Mouse (Mus musculus) limb, embryonic 13.5 days (tissue): ENCODE results near the gene Cga. TPM values are rescaled to one million over a fixed set of nuclear protein-coding genes. Genes with fewer than 3 reads are reported as not detected.

ENCODE experiments used
- ATAC-seq: fragments of 200-750 bp; cut with Nextera tagmentation; 2 replicates; pipeline ENCODE4 v1.8.0; 2017; ENCODE audit warnings: low read depth, moderate number of reproducible peaks, moderate TSS enrichment; ENCODE audit not compliant: low FRiP score
- H3K27ac ChIP-seq: fragments of 300-500 bp; sonication (generic); 2 replicates; pipeline ENCODE4 v1.5.1; 2015; ENCODE audit warnings: inconsistent platforms, mild to moderate bottlenecking, moderate library complexity
- H3K27me3 ChIP-seq: fragments of 300-500 bp; sonication (generic); 2 replicates; pipeline ENCODE4 v1.6.1; 2015; ENCODE audit warnings: mild to moderate bottlenecking, inconsistent platforms
- H3K36me3 ChIP-seq: fragments of 300-500 bp; sonication (generic); 2 replicates; pipeline ENCODE4 v1.6.1; 2015; ENCODE audit warnings: inconsistent platforms, mild to moderate bottlenecking, moderate library complexity
- H3K4me1 ChIP-seq: fragments of 300-500 bp; sonication (generic); 2 replicates; pipeline ENCODE4 v1.6.1; 2015; ENCODE audit warnings: inconsistent platforms
- H3K4me2 ChIP-seq: fragments of 300-500 bp; sonication (generic); replicated peaks from 2 replicates; pipeline ENCODE4 v1.6.1; 2015; ENCODE audit warnings: inconsistent platforms, mild to moderate bottlenecking, moderate library complexity
- H3K4me3 ChIP-seq: fragments of 300-500 bp; sonication (generic); 2 replicates; pipeline ENCODE4 v1.5.1; 2015; ENCODE audit warnings: moderate library complexity, mild to moderate bottlenecking, inconsistent platforms
- H3K9ac ChIP-seq: fragments of 300-500 bp; sonication (generic); 2 replicates; pipeline ENCODE4 v1.6.1; 2015; ENCODE audit warnings: mild to moderate bottlenecking, inconsistent platforms
- H3K9me3 ChIP-seq: fragments of 300-500 bp; sonication (generic); 2 replicates; pipeline ENCODE4 v1.6.1; 2016; ENCODE audit warnings: inconsistent platforms
- WGBS: fragments of 180-500 bp; shearing (Covaris S2); methylation state at CpG from one replicate; pipeline ENCODE4 v1.1.7; 2015; 5-methylcytosine and 5-hydroxymethylcytosine counted together
- polyA plus RNA-seq: library from polyadenylated mRNA; unstranded; fragments of >200 nt; fragmentation: Nextera tagmentation; extraction: Ambion mirVana; gene quantifications from 2 replicates; pipeline ENCODE4 v1.2.1, GENCODE M21; 2015

Gene Cga
- polyA plus RNA-seq, 1 experiment from 2014 or later: not detected

DNA sequence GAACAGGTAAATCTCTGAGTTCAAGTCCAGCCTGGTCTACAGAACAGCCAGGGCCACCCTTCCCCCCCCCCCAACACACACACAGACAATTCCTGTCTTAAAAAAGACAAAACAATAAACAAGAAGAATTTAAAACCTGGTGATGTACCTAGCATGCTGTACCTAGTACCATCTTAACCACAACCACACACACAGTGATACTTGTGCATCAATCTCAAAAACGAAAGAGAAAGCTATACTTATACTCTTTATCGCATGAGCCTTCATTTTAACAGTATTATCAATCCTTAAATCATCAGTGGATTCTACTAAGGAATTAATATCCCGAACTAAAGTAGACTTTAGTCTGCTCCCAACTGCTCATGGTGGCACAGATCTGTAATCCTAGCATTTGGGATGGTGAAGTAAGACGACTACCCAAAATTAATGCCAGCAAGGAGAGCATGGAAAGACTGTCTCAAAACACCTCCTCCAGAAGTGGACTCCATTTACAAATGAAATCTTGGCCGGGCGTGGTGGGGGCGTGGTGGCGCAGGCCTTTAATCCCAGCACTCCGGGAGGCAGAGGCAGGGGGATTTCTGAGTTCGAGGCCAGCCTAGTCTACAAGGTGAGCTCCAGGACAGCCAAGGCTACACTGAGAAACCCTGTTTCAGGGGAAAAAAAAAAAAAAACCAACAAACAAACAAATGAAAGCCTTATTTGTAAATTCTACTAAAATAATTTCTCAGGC lies 12.5 kb upstream of the Cga start:
- Histone ChIP-seq H3K36me3 (peaks cover 29% of the 10 kb centered on the region), H3K9me3 (peaks cover 3% of the 10 kb centered on the region; the same call in 1 of the 2 replicates), H3K4me3 (peak overlapping the region; percentile 98), H3K9ac (peak overlapping the region; percentile 99; the same call in 1 of the 2 replicates), H3K27ac (no peak overlapping the region), H3K4me1 (peaks cover 25% of the 10 kb centered on the region), H3K27me3 (no peaks in the 10 kb centered on the region), H3K4me2 (peak overlapping the region; percentile 79)
- WGBS: 87% methylated on average over 10 of the region's 10 CpGs
- no peak for ATAC-seq

DNA sequence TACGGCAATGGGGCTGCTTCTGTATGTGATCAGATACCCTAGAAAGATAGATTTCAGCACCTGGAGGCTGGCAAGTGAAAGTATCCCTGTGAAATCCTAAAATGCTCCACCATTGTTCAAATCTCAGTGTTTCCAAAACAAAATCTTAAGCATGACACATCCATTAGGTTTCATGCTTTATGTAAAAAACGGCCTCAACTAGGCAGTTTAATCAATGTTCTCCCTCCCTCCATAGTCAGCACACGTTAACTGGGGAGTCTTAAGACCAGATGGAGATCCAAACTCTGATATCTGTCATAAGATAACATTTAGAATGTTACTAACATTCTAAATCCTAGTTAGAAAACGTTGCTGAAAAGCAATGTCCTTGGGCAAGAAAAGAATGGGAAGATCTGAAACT lies 11.7 kb upstream of the Cga start:
- Histone ChIP-seq H3K9ac (peak overlapping the region; percentile 99), H3K27ac (peak overlapping the region; percentile 97), H3K4me3 (peak overlapping the region; percentile 98), H3K9me3 (peaks cover 3% of the 10 kb centered on the region; the same call in 1 of the 2 replicates), H3K36me3 (peaks cover 23% of the 10 kb centered on the region), H3K27me3 (no peaks in the 10 kb centered on the region), H3K4me1 (peaks cover 28% of the 10 kb centered on the region), H3K4me2 (peak overlapping the region; percentile 79)
- 11% methylated on average over 4 of the region's 4 CpGs for WGBS
- ATAC-seq: no peak

DNA sequence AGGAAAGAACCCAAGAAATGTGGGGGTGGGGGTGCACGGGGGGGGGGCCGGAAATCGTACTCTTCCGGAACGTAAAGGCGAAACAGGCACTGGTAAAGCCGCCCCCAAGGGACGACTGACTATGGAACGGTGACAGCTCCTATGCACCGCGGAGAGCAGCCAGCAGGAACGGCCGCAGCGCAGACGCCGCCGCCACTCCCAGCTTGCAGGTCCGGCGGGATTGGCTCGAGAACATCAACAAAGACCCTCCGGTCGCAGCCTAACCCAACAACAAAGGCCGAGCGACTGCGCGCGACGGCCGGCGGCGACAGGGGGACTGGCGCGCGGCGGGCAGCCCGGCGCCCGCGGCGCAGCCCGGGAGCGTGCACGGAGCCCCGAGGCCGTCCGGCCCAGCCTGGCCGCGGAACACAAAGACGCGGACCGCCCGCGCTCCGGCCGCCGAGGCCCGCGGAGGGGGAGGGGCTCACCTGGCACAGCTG lies 11.2 kb upstream of the Cga start:
- Histone ChIP-seq H3K9ac (peak overlapping the region; percentile 99), H3K27ac (peak overlapping the region; percentile 97), H3K4me3 (peak overlapping the region; percentile 98), H3K4me1 (peaks cover 28% of the 10 kb centered on the region), H3K9me3 (peaks cover 2% of the 10 kb centered on the region; the same call in 1 of the 2 replicates), H3K36me3 (peaks cover 18% of the 10 kb centered on the region), H3K4me2 (peak overlapping the region; percentile 79), H3K27me3 (no peaks in the 10 kb centered on the region)
- ATAC-seq: peak; percentile 52
- under 1% methylated on average over 51 of the region's 58 CpGs for WGBS

DNA sequence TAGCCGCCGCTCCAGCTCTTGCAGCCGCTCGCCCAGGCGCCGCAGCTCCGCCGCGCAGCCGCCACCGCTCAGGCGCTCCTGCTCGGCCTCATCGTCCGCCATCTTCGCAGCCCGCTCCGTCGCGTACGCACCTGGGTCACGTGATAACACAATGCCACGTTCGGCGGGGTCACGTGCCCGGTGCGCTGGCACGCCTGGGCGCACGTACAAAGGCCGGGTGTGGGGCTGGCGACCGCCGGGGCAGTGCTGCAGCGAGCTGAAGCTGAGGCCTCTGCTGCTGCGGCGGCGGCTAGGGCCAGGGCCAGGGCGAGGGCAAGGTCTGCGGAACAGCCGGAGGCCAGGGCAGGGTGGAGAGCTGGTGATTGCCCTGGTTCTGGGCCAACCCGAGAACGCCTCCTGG lies 10.8 kb upstream of the Cga start, which contains the start of gene Zfp292:
Gene Zfp292, minus strand, starts transcription at position 143 of the 400 bp plus-strand sequence.
- no peaks in the 10 kb centered on the region for H3K9me3 ChIP-seq
- under 1% methylated on average over 40 of the region's 44 CpGs for WGBS
- H3K9ac ChIP-seq: peak within 1 kb of the TSS; percentile 99
- peak within 1 kb of the TSS; percentile 98 for H3K4me3 ChIP-seq
- peak; percentile 93 for ATAC-seq
- H3K36me3 ChIP-seq: peaks cover 13% of the 10 kb centered on the region
- peak within 1 kb of the TSS; percentile 79 for H3K4me2 ChIP-seq
- H3K27me3 ChIP-seq: no peaks in the 10 kb centered on the region
- peak within 1 kb of the TSS; percentile 97 for H3K27ac ChIP-seq
- peaks cover 31% of the 10 kb centered on the region for H3K4me1 ChIP-seq

DNA sequence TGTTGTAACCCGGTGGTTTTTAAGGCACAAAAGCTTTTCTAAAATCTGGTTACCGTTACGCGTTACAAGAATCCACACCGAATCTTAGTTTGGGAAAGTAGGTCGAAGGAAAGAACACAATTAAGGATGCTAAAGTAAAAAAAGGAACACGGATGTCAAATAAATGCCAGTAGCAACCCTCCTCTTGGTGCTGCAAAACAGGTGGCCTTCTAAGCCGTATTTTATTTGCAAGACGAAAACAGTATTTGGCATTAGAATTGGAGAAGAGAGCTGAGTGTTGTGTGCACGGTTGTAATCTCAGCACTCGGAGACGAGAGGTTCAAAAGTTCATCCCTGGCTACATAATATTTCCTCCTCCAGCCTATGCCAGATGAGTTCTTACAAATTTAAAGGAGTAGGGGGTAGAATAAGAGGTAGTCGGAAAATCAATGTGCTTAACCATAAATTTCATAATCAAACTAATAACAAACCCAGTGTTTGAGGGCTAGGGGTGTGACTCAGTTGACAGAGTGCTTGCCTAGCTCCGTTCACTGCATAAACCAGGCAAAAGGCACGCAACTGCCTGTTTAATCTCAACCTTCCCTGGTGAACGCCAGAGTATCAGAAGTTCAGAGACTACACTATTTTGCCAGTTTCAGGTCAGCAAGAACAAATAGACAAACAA lies 10.1 kb upstream of the Cga start:
- Histone ChIP-seq H3K4me1 (peaks cover 31% of the 10 kb centered on the region), H3K27me3 (peaks cover 5% of the 10 kb centered on the region), H3K4me3 (peak overlapping the region; percentile 98), H3K36me3 (peaks cover 8% of the 10 kb centered on the region), H3K9ac (peak overlapping the region; percentile 99), H3K9me3 (no peaks in the 10 kb centered on the region), H3K27ac (peak overlapping the region; percentile 97), H3K4me2 (peak overlapping the region; percentile 79)
- WGBS: 27% methylated on average over 16 of the region's 16 CpGs
- ATAC-seq: no peak

DNA sequence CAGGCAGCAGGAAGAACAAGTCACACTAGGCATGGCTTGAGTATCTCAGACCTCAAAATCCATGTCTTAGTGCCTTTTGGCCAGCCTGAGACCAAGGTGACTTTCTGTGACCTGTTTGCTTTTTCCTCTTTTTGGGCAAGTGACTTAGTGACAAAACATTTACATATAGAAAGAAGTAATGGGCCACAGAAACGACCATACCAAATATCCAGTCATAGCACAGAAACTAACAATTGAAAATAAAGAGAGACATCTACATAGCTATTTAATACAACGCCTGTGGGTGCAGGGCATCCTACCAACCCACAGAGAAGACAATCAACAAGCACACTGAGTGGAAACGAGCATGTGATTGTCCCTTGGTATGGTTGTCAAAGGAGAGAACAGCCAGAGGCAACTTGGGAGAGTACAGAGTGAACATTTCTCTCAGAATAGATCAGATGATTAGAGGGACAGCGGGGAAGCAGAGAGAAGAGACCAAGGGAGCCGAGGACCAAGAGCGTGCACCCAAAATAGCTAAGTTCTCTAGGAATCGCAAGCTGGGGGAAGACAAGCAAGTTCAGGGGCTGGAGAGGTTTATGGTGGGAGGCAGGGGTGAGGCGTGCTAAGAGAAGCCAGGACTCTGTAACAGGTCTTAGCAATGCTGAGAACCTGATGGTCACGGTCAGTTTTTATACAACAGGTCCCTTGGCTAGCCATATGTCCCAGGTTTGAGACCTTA lies 7.8 kb upstream of the Cga start:
- H3K4me1 ChIP-seq: peaks cover 28% of the 10 kb centered on the region
- no peak overlapping the region for H3K27ac ChIP-seq
- no peak overlapping the region; the same call in 1 of the 2 replicates for H3K9ac ChIP-seq
- H3K4me3 ChIP-seq: peak overlapping the region; percentile 74
- no peaks in the 10 kb centered on the region for H3K36me3 ChIP-seq
- ATAC-seq: no peak
- peak overlapping the region; percentile 88 for H3K4me2 ChIP-seq
- 57% methylated on average over 9 of the region's 9 CpGs for WGBS
- peaks cover 27% of the 10 kb centered on the region for H3K27me3 ChIP-seq
- no peaks in the 10 kb centered on the region for H3K9me3 ChIP-seq

DNA sequence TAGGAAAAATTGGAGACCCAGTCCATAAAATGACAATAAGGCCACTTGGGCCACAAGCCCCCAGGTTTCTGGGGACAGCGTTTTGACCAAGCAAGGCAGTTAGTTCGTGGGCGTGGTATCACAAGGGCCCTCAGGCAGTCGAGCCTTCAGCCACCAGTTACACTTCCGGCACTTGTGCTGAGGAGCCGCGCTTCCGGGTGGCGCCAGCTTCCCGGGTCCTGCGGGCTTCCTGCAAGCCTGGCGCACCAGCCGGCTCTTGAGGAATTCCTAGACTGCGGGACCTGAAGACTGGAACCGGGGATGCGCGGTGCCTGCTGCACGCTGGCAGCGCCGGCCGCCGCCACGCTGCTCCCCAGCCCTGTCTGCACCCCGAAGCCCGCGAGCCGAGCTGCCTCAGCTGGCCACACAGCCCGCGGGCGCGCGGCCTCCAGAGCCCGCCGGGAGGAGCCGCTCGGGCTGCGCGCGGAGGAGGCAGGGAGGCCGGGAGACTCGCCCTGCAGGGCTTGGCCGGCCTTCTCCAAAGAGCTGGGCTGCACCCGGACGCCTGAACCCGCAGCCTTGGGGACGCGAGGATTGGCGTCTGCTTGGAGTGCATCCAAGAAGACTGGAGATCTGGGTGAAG lies 7.0 kb upstream of the Cga start:
- Histone ChIP-seq H3K9ac (peak overlapping the region; percentile 88), H3K4me1 (peaks cover 20% of the 10 kb centered on the region), H3K9me3 (no peaks in the 10 kb centered on the region), H3K36me3 (no peaks in the 10 kb centered on the region), H3K27me3 (peaks cover 35% of the 10 kb centered on the region), H3K27ac (peak overlapping the region; percentile 79), H3K4me3 (peak overlapping the region; percentile 74), H3K4me2 (peak overlapping the region; percentile 88)
- peak; percentile 74 for ATAC-seq
- 0% methylated on average over 48 of the region's 48 CpGs for WGBS

DNA sequence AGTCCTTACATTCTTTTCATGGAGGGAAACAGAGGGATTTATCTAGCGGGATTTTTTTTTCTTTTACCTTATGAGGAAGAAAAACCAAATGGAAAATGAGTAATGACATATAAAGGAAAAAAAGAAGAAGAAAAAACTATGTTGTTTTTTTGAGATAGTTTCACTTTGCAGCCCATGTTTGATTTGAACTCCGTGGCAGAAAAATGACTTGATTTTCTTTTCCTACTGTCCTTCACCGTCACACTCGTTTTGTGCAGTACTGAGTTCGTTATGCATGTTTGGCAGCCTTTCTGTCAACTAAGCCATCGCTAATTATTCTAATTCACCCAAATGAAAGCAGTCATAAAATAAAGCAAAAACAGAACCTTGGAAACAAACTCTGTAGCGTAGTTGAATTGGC lies 6.3 kb upstream of the Cga start:
- Histone ChIP-seq H3K9ac (peak overlapping the region; percentile 88), H3K9me3 (no peaks in the 10 kb centered on the region), H3K27ac (0 out of 2 replicates have a peak overlapping the region, but pooled peaks have one; percentile 79), H3K36me3 (no peaks in the 10 kb centered on the region), H3K4me2 (peak overlapping the region; percentile 88), H3K4me1 (peaks cover 17% of the 10 kb centered on the region), H3K27me3 (peaks cover 36% of the 10 kb centered on the region), H3K4me3 (peak overlapping the region; percentile 74)
- ATAC-seq: no peak
- 8% methylated on average over 7 of the region's 7 CpGs for whole genome bisulfite sequencing

DNA sequence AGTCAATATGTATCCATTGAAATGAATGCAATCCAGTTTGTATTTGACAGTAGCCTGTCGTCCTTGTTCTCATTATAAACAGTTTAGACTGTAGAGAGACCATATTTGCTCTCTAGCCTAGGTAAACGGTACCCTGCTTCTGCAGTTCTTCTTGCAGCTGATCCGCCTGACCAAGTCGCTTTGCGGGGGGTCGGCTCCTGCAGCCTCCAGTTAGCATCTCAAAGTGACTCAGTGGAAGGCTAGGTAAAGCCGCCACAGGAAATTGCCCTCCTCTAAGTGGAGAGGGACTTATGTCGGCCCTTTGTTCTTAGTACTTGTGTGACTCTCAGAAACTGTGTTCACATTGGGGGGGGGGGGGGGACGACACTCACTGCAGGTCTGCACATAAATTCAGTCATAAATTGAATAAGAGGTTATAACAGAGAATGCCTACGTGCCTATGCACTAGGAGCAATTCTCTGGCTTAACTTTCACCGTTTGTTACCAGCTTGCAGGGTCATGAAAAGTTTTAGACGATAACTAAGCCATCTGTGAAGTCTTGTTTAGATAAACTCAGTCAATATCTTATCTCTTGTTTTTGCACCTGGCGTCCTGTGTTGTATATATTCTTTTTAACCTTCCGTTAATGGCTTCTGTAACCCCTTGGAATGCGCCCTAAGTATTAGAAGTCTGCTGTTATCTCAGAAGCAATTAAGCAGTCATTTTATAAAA lies 4.3 kb upstream of the Cga start:
- Histone ChIP-seq H3K4me1 (peaks cover 9% of the 10 kb centered on the region; the same call in 1 of the 2 replicates), H3K9ac (no peak overlapping the region), H3K36me3 (no peaks in the 10 kb centered on the region), H3K27ac (no peak overlapping the region), H3K4me2 (no peak overlapping the region), H3K27me3 (peaks cover 36% of the 10 kb centered on the region), H3K9me3 (no peaks in the 10 kb centered on the region), H3K4me3 (no peak overlapping the region)
- WGBS: 7% methylated on average over 15 of the region's 15 CpGs
- ATAC-seq: no peak

DNA sequence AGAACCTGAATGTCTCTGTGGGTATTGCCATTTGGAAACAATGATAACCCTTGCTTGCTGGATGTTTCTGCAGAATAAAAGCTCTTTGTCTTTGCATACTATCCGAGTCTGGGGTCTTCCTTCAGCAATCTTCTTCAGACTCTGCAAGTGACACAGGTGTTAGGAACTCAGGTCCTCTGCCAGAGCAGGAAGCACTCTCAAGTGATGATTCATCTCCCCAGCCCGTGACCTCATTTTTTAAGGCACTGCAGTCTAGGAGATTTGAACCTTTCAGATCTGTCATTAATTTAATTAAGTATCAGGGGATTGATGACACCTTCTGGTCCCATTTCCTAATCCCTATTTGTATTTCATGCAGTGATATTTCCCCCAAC lies 3.8 kb upstream of the Cga start:
- H3K36me3 ChIP-seq: no peaks in the 10 kb centered on the region
- H3K27ac ChIP-seq: no peak overlapping the region
- no peaks in the 10 kb centered on the region for H3K9me3 ChIP-seq
- no peak overlapping the region for H3K4me3 ChIP-seq
- H3K4me1 ChIP-seq: peaks cover 9% of the 10 kb centered on the region; the same call in 1 of the 2 replicates
- no peak overlapping the region for H3K4me2 ChIP-seq
- no peak overlapping the region for H3K9ac ChIP-seq
- peaks cover 36% of the 10 kb centered on the region for H3K27me3 ChIP-seq
- ATAC-seq: no peak
- 15% methylated on average over 2 of the region's 2 CpGs for WGBS

DNA sequence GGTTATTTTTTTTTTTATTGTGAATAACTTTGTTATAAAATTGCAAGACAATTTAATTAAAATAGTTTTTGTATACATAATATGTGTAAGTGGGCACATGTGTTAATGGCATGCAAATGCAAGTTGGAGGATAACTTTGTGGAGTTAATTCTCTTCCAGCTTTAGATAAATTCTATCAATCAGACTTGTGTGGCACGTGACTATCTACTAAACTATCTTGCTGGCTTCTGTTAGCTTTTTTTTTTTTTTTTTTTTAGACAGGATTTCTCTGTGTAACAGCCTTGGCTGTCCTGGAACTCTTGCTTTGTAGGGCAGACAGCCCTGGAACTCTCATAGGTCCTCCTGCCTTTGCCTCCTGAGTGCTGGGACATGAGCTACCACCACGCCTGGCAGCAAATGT lies 4.9 kb downstream of the Cga start:
- Histone ChIP-seq H3K27me3 (no peaks in the 10 kb centered on the region), H3K36me3 (no peaks in the 10 kb centered on the region), H3K4me2 (no peak overlapping the region), H3K9me3 (no peaks in the 10 kb centered on the region), H3K9ac (no peak overlapping the region), H3K4me3 (no peak overlapping the region), H3K27ac (no peak overlapping the region), H3K4me1 (no peaks in the 10 kb centered on the region)
- ATAC-seq: no peak
- WGBS: 69% methylated on average over 2 of the region's 2 CpGs
